Mouse (Mus musculus) lung, embryonic 15.5 days (tissue): Measurements from ENCODE around the gene Mucl3. TPM values are rescaled to one million over a fixed set of nuclear protein-coding genes. Genes with fewer than 3 reads are reported as not detected.

Source experiments
- ATAC-seq: fragments of 200-750 bp; cut with Nextera tagmentation; 2 replicates; pipeline ENCODE4 v1.8.0; 2017; ENCODE audit warnings: moderate number of reproducible peaks, borderline replicate concordance; ENCODE audit not compliant: low FRiP score, low TSS enrichment; ENCODE audit errors: extremely low read depth
- H3K27ac ChIP-seq: fragments of 300-500 bp; sonication (generic); 2 replicates; pipeline ENCODE4 v1.5.1; 2015; ENCODE audit warnings: moderate library complexity, mild to moderate bottlenecking, inconsistent platforms
- H3K27me3 ChIP-seq: fragments of 300-500 bp; sonication (generic); 2 replicates; pipeline ENCODE4 v1.6.1; 2015; ENCODE audit warnings: inconsistent platforms
- H3K36me3 ChIP-seq: fragments of 300-500 bp; sonication (generic); 2 replicates; pipeline ENCODE4 v1.6.1; 2015; ENCODE audit warnings: inconsistent platforms
- H3K4me1 ChIP-seq: fragments of 300-500 bp; sonication (generic); 2 replicates; pipeline ENCODE4 v1.6.1; 2015; ENCODE audit warnings: inconsistent platforms
- H3K4me2 ChIP-seq: fragments of 300-500 bp; sonication (generic); 2 replicates; pipeline ENCODE4 v1.6.1; 2015; ENCODE audit warnings: inconsistent platforms, mild to moderate bottlenecking, moderate library complexity
- H3K4me3 ChIP-seq: fragments of 300-500 bp; sonication (generic); 2 replicates; pipeline ENCODE4 v1.5.1; 2015; ENCODE audit warnings: mild to moderate bottlenecking, inconsistent platforms
- H3K9ac ChIP-seq: fragments of 300-500 bp; sonication (generic); 2 replicates; pipeline ENCODE4 v1.6.1; 2015; ENCODE audit warnings: inconsistent platforms
- H3K9me3 ChIP-seq: fragments of 300-500 bp; sonication (generic); 2 replicates; pipeline ENCODE4 v1.6.1; 2016; ENCODE audit warnings: inconsistent platforms
- WGBS: fragments of 180-500 bp; shearing (Covaris S2); methylation state at CpG from one replicate; pipeline ENCODE4 v1.1.7; 2015; 5-methylcytosine and 5-hydroxymethylcytosine counted together
- polyA plus RNA-seq: library from polyadenylated mRNA; unstranded; fragments of >200 nt; fragmentation: Nextera tagmentation; extraction: Ambion mirVana; gene quantifications from 2 replicates; pipeline ENCODE4 v1.2.1, GENCODE M21; 2015

Gene Mucl3
- polyA plus RNA-seq, 1 experiment from 2014 or later = 1.3 TPM

DNA sequence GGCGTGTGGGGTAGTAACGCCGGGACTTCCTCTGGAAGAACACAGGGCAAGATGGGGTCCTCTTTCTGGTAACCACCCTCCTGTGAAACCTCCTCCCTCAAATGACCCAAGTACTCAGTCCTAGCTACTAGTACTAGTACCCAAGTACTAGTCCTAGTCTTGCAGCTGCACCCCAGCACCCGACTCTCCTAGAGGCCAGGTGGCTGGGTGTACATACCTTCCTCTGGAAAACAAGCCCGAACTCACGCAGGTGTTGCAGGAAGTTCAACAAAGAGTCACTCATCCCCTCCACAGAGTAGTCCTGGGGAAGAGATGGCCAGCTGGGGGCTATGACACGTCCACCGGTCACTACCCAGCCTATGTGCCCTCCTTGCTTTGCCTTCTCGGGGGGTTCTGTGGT lies 26.2 kb upstream of the Mucl3 start:
- WGBS = 90% methylated on average over 9 of the region's 9 CpGs
- H3K9ac ChIP-seq = no peak overlapping the region
- H3K36me3 ChIP-seq = peaks cover 7% of the 10 kb centered on the region; the same call in 1 of the 2 replicates
- peaks cover 24% of the 10 kb centered on the region for H3K4me1 ChIP-seq
- H3K27me3 ChIP-seq = no peaks in the 10 kb centered on the region
- H3K4me3 ChIP-seq = no peak overlapping the region
- H3K4me2 ChIP-seq = no peak overlapping the region
- no peaks in the 10 kb centered on the region for H3K9me3 ChIP-seq
- H3K27ac ChIP-seq = no peak overlapping the region
- ATAC-seq = no peak

DNA sequence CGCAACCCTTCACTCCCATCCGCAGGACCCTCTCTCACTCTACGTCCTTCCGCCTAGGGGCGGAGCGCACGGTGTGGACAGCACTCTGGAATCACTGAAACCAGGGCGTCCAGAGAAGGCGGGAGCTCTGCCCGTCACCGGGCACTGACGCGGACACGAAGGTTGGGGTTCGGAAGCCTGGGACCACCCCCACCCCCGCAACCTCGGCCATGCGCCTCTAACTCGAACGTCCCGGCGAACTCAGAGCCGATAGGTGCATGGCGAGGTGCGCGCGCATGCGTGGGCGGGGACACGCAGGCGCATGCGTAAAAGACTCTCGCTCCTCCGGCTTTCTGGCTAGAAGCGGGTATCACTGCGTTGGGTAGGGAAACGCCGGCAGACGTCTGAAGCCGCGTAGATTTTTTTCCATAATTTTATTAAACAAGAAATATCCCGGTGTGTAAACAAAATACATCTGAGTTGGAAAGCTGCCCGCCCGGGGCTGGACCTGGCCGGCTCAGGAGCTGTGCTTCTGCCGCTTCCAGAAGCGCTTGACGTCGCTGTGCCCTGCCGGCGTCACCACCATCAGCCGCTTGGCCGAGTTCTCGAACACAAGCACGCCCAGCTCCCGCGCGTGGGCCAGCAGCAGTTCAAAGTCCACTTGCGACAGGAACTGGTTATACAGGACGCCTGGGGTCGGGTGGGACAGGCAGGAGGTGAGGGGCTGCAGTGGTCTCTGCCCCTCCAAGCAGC lies 24.0 kb upstream of the Mucl3 start, which contains the start of gene Vars2:
Gene Vars2, minus strand, starts transcription at position 259 of the 732 bp plus-strand sequence.
- Histone ChIP-seq H3K9ac (peak within 1 kb of the TSS; percentile 74), H3K36me3 (peaks cover 14% of the 10 kb centered on the region; the same call in 1 of the 2 replicates), H3K4me3 (peak within 1 kb of the TSS; percentile 57), H3K4me1 (peaks cover 18% of the 10 kb centered on the region), H3K9me3 (no peaks in the 10 kb centered on the region), H3K27me3 (no peaks in the 10 kb centered on the region), H3K27ac (peak within 1 kb of the TSS; percentile 87), H3K4me2 (peak within 1 kb of the TSS; percentile 93)
- peak; percentile 76 for ATAC-seq
- under 1% methylated on average over 61 of the region's 61 CpGs for WGBS

DNA sequence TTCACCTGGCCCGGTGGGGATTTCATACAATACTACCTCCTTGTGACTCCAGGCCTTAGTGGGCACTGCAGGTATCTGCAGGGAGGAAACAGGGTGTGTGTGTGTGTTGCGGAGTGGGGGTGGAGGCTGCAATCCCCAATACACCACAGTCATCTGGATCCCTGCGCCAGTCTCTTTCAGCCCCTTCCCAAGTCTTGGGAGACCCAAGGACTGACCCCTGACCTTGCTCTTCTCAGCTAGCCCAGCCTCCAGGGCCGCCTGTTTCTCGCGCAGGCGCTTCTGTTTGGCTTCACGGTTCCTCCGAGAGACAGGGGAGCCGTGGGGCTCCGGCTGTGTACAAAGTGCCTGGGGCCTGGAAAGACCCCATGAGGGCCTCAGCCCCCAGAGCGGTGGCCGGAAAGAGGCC lies 23.4 kb upstream of the Mucl3 start:
- 2% methylated on average over 13 of the region's 13 CpGs for WGBS

DNA sequence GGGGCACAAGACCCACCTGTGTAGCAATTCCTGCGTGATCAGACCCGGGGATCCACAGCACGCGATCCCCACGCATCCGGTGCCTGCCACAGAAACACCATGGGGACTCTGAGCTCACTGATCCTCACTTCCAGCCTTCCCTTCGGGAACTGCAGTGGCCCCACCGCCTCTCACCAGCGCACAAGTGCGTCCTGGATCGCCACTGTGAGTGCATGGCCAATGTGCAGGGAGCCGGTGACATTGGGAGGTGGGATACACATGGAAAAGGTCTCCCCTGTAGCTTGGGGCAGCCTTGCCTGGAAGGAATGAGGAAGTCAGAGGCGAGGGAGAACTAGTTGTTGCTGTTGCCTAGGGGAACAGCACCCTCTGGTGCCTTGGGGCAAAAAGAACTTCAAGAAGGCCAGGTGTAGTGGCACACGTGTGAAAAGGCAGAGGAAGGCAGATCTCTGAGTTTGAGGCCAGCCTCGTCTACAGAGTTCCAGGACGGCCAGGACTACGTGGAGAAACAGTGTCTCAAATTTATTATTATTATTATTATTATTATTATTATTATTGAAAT lies 22.5 kb upstream of the Mucl3 start:
- Histone ChIP-seq H3K9ac (no peak overlapping the region), H3K4me1 (peaks cover 17% of the 10 kb centered on the region), H3K27ac (0 out of 2 replicates have a peak overlapping the region, but pooled peaks have one; percentile 34), H3K4me2 (peak overlapping the region; percentile 93), H3K36me3 (peaks cover 22% of the 10 kb centered on the region; the same call in 1 of the 2 replicates), H3K4me3 (peak overlapping the region; percentile 57; the same call in 1 of the 2 replicates), H3K9me3 (no peaks in the 10 kb centered on the region), H3K27me3 (no peaks in the 10 kb centered on the region)
- no peak for ATAC-seq
- 65% methylated on average over 17 of the region's 17 CpGs for WGBS

More for the DNA sequence above, 23.4 kb upstream of the Mucl3 start:
- peaks cover 15% of the 10 kb centered on the region; the same call in 1 of the 2 replicates for H3K36me3 ChIP-seq
- peak; percentile 41 for ATAC-seq
- H3K9ac ChIP-seq = peak overlapping the region; percentile 74
- no peaks in the 10 kb centered on the region for H3K9me3 ChIP-seq
- H3K27me3 ChIP-seq = no peaks in the 10 kb centered on the region
- peak overlapping the region; percentile 57 for H3K4me3 ChIP-seq
- H3K4me2 ChIP-seq = peak overlapping the region; percentile 93
- H3K4me1 ChIP-seq = peaks cover 17% of the 10 kb centered on the region
- peak overlapping the region; percentile 87 for H3K27ac ChIP-seq

DNA sequence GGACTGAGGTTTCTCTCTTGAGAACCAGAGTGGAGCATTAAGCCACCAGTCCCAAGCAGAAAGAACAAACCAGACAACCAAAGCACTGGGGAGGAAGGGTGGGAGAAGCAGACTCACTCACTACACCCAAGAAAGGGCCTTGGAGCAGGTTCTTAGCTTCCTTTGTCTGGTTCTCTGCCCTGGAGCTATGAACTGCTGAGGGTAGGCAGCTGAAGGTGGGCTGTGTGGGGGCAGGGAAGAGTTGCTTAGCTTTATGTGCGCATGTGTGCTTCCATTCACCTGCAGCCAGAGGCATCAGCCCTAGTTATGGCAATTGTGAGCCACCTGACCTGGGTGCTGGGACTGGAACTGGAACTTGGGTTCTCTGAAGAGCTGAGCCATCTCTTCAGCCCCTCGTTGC lies 9.6 kb upstream of the Mucl3 start:
- ATAC-seq = no peak
- 68% methylated on average over 2 of the region's 2 CpGs for WGBS
- 0 out of 2 replicates have a peak overlapping the region, but pooled peaks have one; percentile 4 for H3K9ac ChIP-seq

DNA sequence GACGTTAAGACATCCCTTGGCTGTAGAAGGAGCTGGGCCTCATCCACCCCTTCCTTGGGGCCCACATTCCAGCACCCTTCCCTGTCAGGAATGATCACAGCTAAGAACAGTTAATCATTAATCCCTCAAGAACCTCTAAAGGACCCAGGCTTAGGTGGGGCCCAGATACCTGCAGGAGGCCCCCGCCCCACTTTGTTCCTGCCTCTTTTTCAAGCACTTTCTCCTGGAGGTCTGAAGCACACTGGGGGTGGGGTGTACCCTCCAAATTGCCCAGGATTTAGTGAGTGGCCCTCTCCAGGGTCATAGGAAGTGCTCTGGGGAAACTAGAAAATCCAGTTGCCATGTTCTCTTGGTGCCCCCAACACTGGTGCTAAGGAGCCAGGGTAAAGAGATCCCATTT lies 5.9 kb upstream of the Mucl3 start:
- H3K4me2 ChIP-seq = peak overlapping the region; percentile 51
- peak overlapping the region; percentile 30 for H3K4me3 ChIP-seq
- H3K4me1 ChIP-seq = peaks cover 25% of the 10 kb centered on the region
- H3K27ac ChIP-seq = peak overlapping the region; percentile 95
- WGBS = 28% methylated on average over 2 of the region's 2 CpGs
- no peaks in the 10 kb centered on the region for H3K9me3 ChIP-seq
- H3K36me3 ChIP-seq = no peaks in the 10 kb centered on the region
- no peaks in the 10 kb centered on the region for H3K27me3 ChIP-seq
- ATAC-seq = peak; percentile 92
- H3K9ac ChIP-seq = no peak overlapping the region; the same call in 1 of the 2 replicates

More for the DNA sequence above, 9.6 kb upstream of the Mucl3 start:
- Histone ChIP-seq H3K36me3 (peaks cover 34% of the 10 kb centered on the region), H3K4me3 (no peak overlapping the region; the same call in 1 of the 2 replicates), H3K27me3 (no peaks in the 10 kb centered on the region), H3K9me3 (no peaks in the 10 kb centered on the region), H3K4me1 (peaks cover 39% of the 10 kb centered on the region), H3K4me2 (peak overlapping the region; percentile 29; the same call in 1 of the 2 replicates), H3K27ac (peak overlapping the region; percentile 72)

DNA sequence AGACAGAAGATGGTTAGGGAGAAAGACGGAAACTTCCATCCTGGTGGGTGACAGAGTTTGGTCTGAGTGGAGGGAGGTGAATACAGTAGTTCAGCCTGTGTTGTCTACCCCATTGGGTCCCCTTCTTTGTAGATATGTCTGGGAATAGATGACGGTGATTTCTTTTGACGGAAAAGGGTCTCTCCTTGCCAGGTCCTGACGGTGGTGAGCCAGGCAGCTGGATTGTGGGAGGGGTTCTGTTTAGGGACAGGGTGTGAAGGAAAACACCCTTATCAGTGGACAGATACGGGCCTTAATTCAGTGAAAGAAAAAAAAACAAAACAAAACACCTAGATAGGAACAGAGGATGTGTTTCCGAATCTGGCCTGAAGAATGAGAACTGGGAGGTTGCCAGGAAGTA lies 4.1 kb downstream of the Mucl3 start:
- H3K36me3 ChIP-seq = no peaks in the 10 kb centered on the region
- H3K4me2 ChIP-seq = peak overlapping the region; percentile 49
- peaks cover 5% of the 10 kb centered on the region; the same call in 1 of the 2 replicates for H3K27me3 ChIP-seq
- ATAC-seq = no peak
- peak overlapping the region; percentile 91 for H3K27ac ChIP-seq
- H3K9ac ChIP-seq = no peak overlapping the region
- H3K4me1 ChIP-seq = peaks cover 40% of the 10 kb centered on the region
- H3K9me3 ChIP-seq = no peaks in the 10 kb centered on the region
- H3K4me3 ChIP-seq = peak overlapping the region; percentile 13; the same call in 1 of the 2 replicates
- WGBS = 52% methylated on average over 6 of the region's 6 CpGs

DNA sequence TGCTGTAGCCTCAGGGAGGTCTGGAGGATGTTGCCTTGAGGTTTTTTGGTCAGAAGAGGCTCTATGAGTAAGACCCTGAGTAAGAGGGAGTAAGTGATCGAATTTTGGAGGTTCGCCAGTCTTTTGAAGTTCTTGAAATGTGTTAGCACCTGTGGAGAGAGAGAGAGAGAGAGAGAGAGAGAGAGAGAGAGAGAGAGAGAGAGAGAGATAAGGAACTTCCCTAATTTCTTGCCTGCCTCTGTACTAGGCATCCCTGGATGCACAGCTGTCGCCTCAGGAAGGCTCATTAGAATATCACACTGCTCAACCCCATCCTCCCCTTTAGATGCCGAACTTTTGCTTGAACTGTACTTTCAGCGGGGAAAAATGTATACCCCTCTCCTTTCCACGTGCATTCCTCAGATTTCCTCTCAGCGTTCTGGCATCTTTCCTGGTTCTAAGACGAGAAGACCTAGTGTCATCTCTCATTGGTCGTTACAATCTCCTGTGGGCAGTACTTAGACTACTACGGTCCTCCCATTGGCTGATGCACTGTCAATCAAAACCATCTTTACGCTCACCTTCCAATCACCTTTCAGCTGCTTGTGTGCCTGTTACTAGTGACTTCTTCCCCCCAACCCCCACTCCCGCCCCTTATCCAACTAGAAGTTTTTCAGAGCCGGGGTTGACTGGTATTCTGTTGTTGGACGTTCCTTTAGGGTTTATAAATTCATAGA lies 4.9 kb downstream of the Mucl3 start:
- WGBS = 13% methylated on average over 14 of the region's 14 CpGs
- no peaks in the 10 kb centered on the region for H3K36me3 ChIP-seq
- H3K4me1 ChIP-seq = peaks cover 43% of the 10 kb centered on the region
- no peaks in the 10 kb centered on the region for H3K9me3 ChIP-seq
- ATAC-seq = peak; percentile 90
- peak overlapping the region; percentile 49 for H3K4me2 ChIP-seq
- H3K27me3 ChIP-seq = peaks cover 5% of the 10 kb centered on the region; the same call in 1 of the 2 replicates
- H3K9ac ChIP-seq = 0 out of 2 replicates have a peak overlapping the region, but pooled peaks have one; percentile 14
- peak overlapping the region; percentile 13; the same call in 1 of the 2 replicates for H3K4me3 ChIP-seq
- peak overlapping the region; percentile 91 for H3K27ac ChIP-seq

DNA sequence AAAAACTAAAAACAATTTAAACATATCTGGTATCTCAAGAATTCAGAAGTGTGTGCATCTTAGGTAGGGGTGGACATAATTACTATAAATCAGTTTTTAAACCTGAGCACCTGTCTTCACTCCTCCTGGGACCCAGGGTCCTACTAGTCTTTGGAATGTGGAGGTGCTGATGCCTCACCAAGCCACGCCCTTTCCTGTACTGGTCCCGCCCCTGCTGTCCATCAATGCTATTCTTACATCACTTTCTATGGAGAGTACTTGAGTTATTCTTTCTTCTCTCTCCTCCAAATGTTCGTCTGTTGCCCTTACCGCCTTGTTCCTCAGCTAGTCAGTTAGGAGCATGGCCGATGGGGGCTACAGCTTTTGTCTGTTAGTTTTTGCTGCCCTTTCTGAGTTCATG lies 7.1 kb downstream of the Mucl3 start:
- 30% methylated on average over 5 of the region's 5 CpGs for WGBS
- no peaks in the 10 kb centered on the region for H3K9me3 ChIP-seq
- no peak; the same call in 1 of the 2 replicates for ATAC-seq
- H3K9ac ChIP-seq = no peak overlapping the region
- H3K4me1 ChIP-seq = peaks cover 43% of the 10 kb centered on the region
- H3K36me3 ChIP-seq = no peaks in the 10 kb centered on the region
- peaks cover 5% of the 10 kb centered on the region; the same call in 1 of the 2 replicates for H3K27me3 ChIP-seq
- peak overlapping the region; percentile 76 for H3K4me2 ChIP-seq
- peak overlapping the region; percentile 44; the same call in 1 of the 2 replicates for H3K4me3 ChIP-seq
- H3K27ac ChIP-seq = peak overlapping the region; percentile 91

DNA sequence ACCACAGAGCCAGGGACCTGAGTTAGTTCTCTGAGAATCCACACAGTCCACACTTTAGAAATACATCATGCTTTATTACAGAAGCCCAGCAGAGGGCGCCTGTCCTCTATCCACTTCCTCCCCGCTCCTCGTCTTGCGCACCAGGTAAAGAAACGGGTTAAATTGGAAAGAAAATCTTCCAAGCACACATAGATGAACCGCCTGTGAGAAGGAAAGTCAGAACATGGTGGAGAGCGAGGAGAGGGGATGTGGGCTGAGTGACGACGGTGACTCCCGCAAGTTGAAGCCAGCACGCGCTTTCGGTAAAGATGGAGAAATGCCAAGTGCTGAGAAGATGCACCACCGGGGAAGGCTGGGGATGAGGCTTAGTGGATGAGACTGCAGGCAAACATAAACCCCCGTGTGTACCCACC lies 7.8 kb downstream of the Mucl3 start:
- peaks cover 5% of the 10 kb centered on the region; the same call in 1 of the 2 replicates for H3K27me3 ChIP-seq
- H3K36me3 ChIP-seq = no peaks in the 10 kb centered on the region
- peak overlapping the region; percentile 76 for H3K4me2 ChIP-seq
- ATAC-seq = no peak; the same call in 1 of the 2 replicates
- peak overlapping the region; percentile 44 for H3K4me3 ChIP-seq
- H3K27ac ChIP-seq = peak overlapping the region; percentile 91
- H3K9ac ChIP-seq = 0 out of 2 replicates have a peak overlapping the region, but pooled peaks have one; percentile 34
- peaks cover 43% of the 10 kb centered on the region for H3K4me1 ChIP-seq
- under 1% methylated on average over 15 of the region's 15 CpGs for WGBS
- no peaks in the 10 kb centered on the region for H3K9me3 ChIP-seq

DNA sequence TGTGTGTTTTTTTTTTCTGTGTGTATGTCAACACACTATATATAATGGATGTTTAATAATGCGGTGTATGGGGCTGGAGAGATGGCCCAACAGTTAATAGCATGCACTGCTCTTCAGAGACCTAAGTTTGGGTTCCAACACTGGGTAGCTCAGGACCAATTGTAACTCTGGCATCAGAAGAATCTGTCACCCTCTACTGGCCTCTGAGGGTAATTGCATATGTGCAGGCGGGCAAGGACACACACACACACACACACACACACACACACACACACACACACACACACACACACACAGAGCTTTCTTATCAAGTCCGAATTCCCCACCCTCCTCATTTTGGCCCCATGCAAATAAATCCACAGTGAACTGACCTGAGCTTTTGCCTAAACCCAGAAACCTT lies 8.3 kb downstream of the Mucl3 start:
- no peaks in the 10 kb centered on the region for H3K36me3 ChIP-seq
- peak overlapping the region; percentile 31; the same call in 1 of the 2 replicates for H3K27ac ChIP-seq
- no peak for ATAC-seq
- H3K4me2 ChIP-seq = peak overlapping the region; percentile 76; the same call in 1 of the 2 replicates
- H3K4me3 ChIP-seq = no peak overlapping the region
- 75% methylated on average over 3 of the region's 3 CpGs for WGBS
- H3K4me1 ChIP-seq = peaks cover 43% of the 10 kb centered on the region
- H3K27me3 ChIP-seq = peaks cover 5% of the 10 kb centered on the region; the same call in 1 of the 2 replicates
- H3K9me3 ChIP-seq = no peaks in the 10 kb centered on the region
- no peak overlapping the region for H3K9ac ChIP-seq
